Mouse (Mus musculus) midbrain, embryonic 11.5 days (tissue): ENCODE measurements around the gene Zbtb20. TPM values are rescaled to one million over a fixed set of nuclear protein-coding genes. Genes with fewer than 3 reads are reported as not detected.

ENCODE experiments used
- ATAC-seq: fragments of 200-750 bp; cut with Nextera tagmentation; 2 replicates; pipeline ENCODE4 v1.8.0; 2017; ENCODE audit warnings: moderate TSS enrichment, moderate library complexity; ENCODE audit not compliant: low FRiP score
- DNase-seq: peaks from one replicate; pipeline ENCODE4 v3.0.0; 2015; ENCODE audit warnings: low spot score; ENCODE audit errors: missing footprints
- H3K27ac ChIP-seq: fragments of 300-500 bp; sonication (generic); 2 replicates; pipeline ENCODE4 v1.5.1; 2014; ENCODE audit warnings: low read depth, low read length
- H3K27me3 ChIP-seq: fragments of 300-500 bp; sonication (generic); 2 replicates; pipeline ENCODE4 v1.6.1; 2014; ENCODE audit warnings: mild to moderate bottlenecking, low read length, moderate library complexity, mixed read lengths; ENCODE audit not compliant: control insufficient read depth, insufficient read depth
- H3K36me3 ChIP-seq: fragments of 300-500 bp; sonication (generic); 2 replicates; pipeline ENCODE4 v1.6.1; 2014; ENCODE audit warnings: mild to moderate bottlenecking, low read length, moderate library complexity, mixed read lengths; ENCODE audit not compliant: control insufficient read depth, insufficient read depth
- H3K4me1 ChIP-seq: fragments of 300-500 bp; sonication (generic); 2 replicates; pipeline ENCODE4 v1.6.1; 2014; ENCODE audit warnings: low read length; ENCODE audit not compliant: control insufficient read depth, insufficient read depth
- H3K4me2 ChIP-seq: fragments of 300-500 bp; sonication (generic); 2 replicates; pipeline ENCODE4 v1.6.1; 2014; ENCODE audit warnings: mild to moderate bottlenecking, moderate library complexity
- H3K4me3 ChIP-seq: fragments of 300-500 bp; sonication (generic); 2 replicates; pipeline ENCODE4 v1.5.1; 2014; ENCODE audit warnings: low read depth, low read length
- H3K9ac ChIP-seq: fragments of 300-500 bp; sonication (generic); 2 replicates; pipeline ENCODE4 v1.6.1; 2014; ENCODE audit warnings: low read length
- H3K9me3 ChIP-seq: fragments of 300-500 bp; sonication (generic); 2 replicates; pipeline ENCODE4 v1.6.1; 2016; ENCODE audit warnings: low read length; ENCODE audit not compliant: control insufficient read depth
- WGBS: fragments of 180-500 bp; shearing (Covaris S2); extraction: QIAGEN DNeasy Blood & Tissue Kit; methylation state at CpG from one replicate; pipeline ENCODE4 v1.1.7; 2014; 5-methylcytosine and 5-hydroxymethylcytosine counted together
- polyA plus RNA-seq: library from polyadenylated mRNA; unstranded; fragments of >200 nt; fragmentation: Nextera tagmentation; extraction: Ambion mirVana; gene quantifications from 2 replicates; pipeline ENCODE4 v1.2.1, GENCODE M21; 2014

Gene Zbtb20
- polyA plus RNA-seq: 44.2 and 45.6 TPM in 2 replicates

- H3K9ac ChIP-seq: peak within 1 kb of the TSS; percentile 73
- no peaks in the 10 kb centered on the region for H3K9me3 ChIP-seq
- H3K4me3 ChIP-seq: peak within 1 kb of the TSS; percentile 60
- H3K27me3 ChIP-seq: no peaks in the 10 kb centered on the region
- ATAC-seq: no peak
- WGBS: 0% methylated on average over 6 of the region's 8 CpGs
- peak within 1 kb of the TSS; percentile 58 for H3K4me2 ChIP-seq
- no peaks in the 10 kb centered on the region for H3K36me3 ChIP-seq
- DNase-seq: no peak
- H3K4me1 ChIP-seq: no peaks in the 10 kb centered on the region; the same call in 1 of the 2 replicates
- H3K27ac ChIP-seq: peak within 1 kb of the TSS; percentile 96
Observed at GRCm38 (mm10) chr16:42875852-42875980, at the start of gene Zbtb20. TSS of gene Zbtb20 (plus strand) at chr16:42875881.

- no peak for ATAC-seq
- DNase-seq: no peak
- Histone ChIP-seq H3K27me3 (no peaks in the 10 kb centered on the region), H3K4me1 (no peaks in the 10 kb centered on the region), H3K4me2 (no peak overlapping the region), H3K9me3 (no peaks in the 10 kb centered on the region), H3K27ac (no peak overlapping the region), H3K9ac (no peak overlapping the region), H3K4me3 (no peak overlapping the region), H3K36me3 (no peaks in the 10 kb centered on the region)
- WGBS: 76% methylated on average over 5 of the region's 5 CpGs
Observed at GRCm38 (mm10) chr16:42835940-42836339, 39.7 kb upstream of the Zbtb20 start.

- no peaks in the 10 kb centered on the region for H3K9me3 ChIP-seq
- no peak for ATAC-seq
- no peaks in the 10 kb centered on the region for H3K27me3 ChIP-seq
- peak; percentile 71 for DNase-seq
- no peak overlapping the region for H3K4me2 ChIP-seq
- no peak overlapping the region for H3K9ac ChIP-seq
- WGBS: 71% methylated on average over 2 of the region's 2 CpGs
- H3K4me3 ChIP-seq: no peak overlapping the region
- no peaks in the 10 kb centered on the region for H3K36me3 ChIP-seq
- no peak overlapping the region for H3K27ac ChIP-seq
- no peaks in the 10 kb centered on the region for H3K4me1 ChIP-seq
Observed at GRCm38 (mm10) chr16:42836404-42837120, 39.1 kb upstream of the Zbtb20 start.

GRCm38 (mm10) chr16:42838226-42838625 is 37.5 kb upstream of the Zbtb20 start:
- WGBS: 90% methylated on average over 4 of the region's 4 CpGs
- H3K4me1 ChIP-seq: no peaks in the 10 kb centered on the region
- no peaks in the 10 kb centered on the region for H3K27me3 ChIP-seq
- DNase-seq (no peak), ATAC-seq (no peak)
- H3K4me2 ChIP-seq: no peak overlapping the region
- no peak overlapping the region for H3K4me3 ChIP-seq
- no peak overlapping the region for H3K9ac ChIP-seq
- no peak overlapping the region for H3K27ac ChIP-seq
- H3K36me3 ChIP-seq: no peaks in the 10 kb centered on the region
- no peaks in the 10 kb centered on the region for H3K9me3 ChIP-seq

GRCm38 (mm10) chr16:42857564-42858183 is 18.0 kb upstream of the Zbtb20 start:
- no peak for DNase-seq
- no peaks in the 10 kb centered on the region for H3K9me3 ChIP-seq
- 89% methylated on average over 3 of the region's 3 CpGs for WGBS

GRCm38 (mm10) chr16:42859251-42859650 is 16.4 kb upstream of the Zbtb20 start:
- no peak overlapping the region for H3K27ac ChIP-seq
- no peak overlapping the region for H3K4me3 ChIP-seq
- ATAC-seq (no peak), DNase-seq (no peak)
- H3K9ac ChIP-seq: no peak overlapping the region
- H3K27me3 ChIP-seq: no peaks in the 10 kb centered on the region
- H3K4me2 ChIP-seq: no peak overlapping the region
- no peaks in the 10 kb centered on the region for H3K36me3 ChIP-seq
- H3K9me3 ChIP-seq: no peaks in the 10 kb centered on the region
- WGBS: 88% methylated on average over 4 of the region's 4 CpGs
- H3K4me1 ChIP-seq: no peaks in the 10 kb centered on the region

More at GRCm38 (mm10) chr16:42857564-42858183, 18.0 kb upstream of the Zbtb20 start:
- ATAC-seq: no peak
- Histone ChIP-seq H3K27ac (no peak overlapping the region), H3K27me3 (no peaks in the 10 kb centered on the region), H3K4me2 (no peak overlapping the region), H3K4me3 (no peak overlapping the region), H3K4me1 (no peaks in the 10 kb centered on the region), H3K36me3 (no peaks in the 10 kb centered on the region), H3K9ac (no peak overlapping the region)

- no peaks in the 10 kb centered on the region for H3K9me3 ChIP-seq
- 87% methylated on average over 2 of the region's 2 CpGs for WGBS
- DNase-seq (no peak), ATAC-seq (no peak)
- no peaks in the 10 kb centered on the region for H3K27me3 ChIP-seq
- no peak overlapping the region for H3K4me2 ChIP-seq
- no peak overlapping the region for H3K4me3 ChIP-seq
- no peak overlapping the region for H3K9ac ChIP-seq
- H3K36me3 ChIP-seq: no peaks in the 10 kb centered on the region
- no peak overlapping the region for H3K27ac ChIP-seq
- no peaks in the 10 kb centered on the region for H3K4me1 ChIP-seq
Observed at GRCm38 (mm10) chr16:42863231-42863630, 12.4 kb upstream of the Zbtb20 start.

GRCm38 (mm10) chr16:42866061-42866460 is 9.6 kb upstream of the Zbtb20 start:
- ATAC-seq: no peak
- Histone ChIP-seq H3K4me1 (no peaks in the 10 kb centered on the region), H3K4me3 (no peak overlapping the region), H3K36me3 (no peaks in the 10 kb centered on the region), H3K4me2 (no peak overlapping the region), H3K27me3 (no peaks in the 10 kb centered on the region), H3K27ac (no peak overlapping the region), H3K9ac (no peak overlapping the region), H3K9me3 (no peaks in the 10 kb centered on the region)
- DNase-seq: no peak
- 97% methylated on average over 1 of the region's 1 CpGs for WGBS

- no peak for ATAC-seq
- H3K36me3 ChIP-seq: no peaks in the 10 kb centered on the region
- no peaks in the 10 kb centered on the region; the same call in 1 of the 2 replicates for H3K4me1 ChIP-seq
- no peaks in the 10 kb centered on the region for H3K9me3 ChIP-seq
- WGBS: 85% methylated on average over 5 of the region's 5 CpGs
- no peak overlapping the region for H3K27ac ChIP-seq
- no peaks in the 10 kb centered on the region for H3K27me3 ChIP-seq
- no peak overlapping the region for H3K9ac ChIP-seq
- H3K4me2 ChIP-seq: no peak overlapping the region
- no peak overlapping the region for H3K4me3 ChIP-seq
- no peak for DNase-seq
Observed at GRCm38 (mm10) chr16:42872101-42872500, 3.6 kb upstream of the Zbtb20 start.
